Mouse (Mus musculus): ENCODE measurements around the gene Ccdc85a. TPM values are rescaled to one million over a fixed set of nuclear protein-coding genes. Genes with fewer than 3 reads are reported as not detected.

Ccdc85a gene
- not detected for total RNA-seq (2023)

DNA sequence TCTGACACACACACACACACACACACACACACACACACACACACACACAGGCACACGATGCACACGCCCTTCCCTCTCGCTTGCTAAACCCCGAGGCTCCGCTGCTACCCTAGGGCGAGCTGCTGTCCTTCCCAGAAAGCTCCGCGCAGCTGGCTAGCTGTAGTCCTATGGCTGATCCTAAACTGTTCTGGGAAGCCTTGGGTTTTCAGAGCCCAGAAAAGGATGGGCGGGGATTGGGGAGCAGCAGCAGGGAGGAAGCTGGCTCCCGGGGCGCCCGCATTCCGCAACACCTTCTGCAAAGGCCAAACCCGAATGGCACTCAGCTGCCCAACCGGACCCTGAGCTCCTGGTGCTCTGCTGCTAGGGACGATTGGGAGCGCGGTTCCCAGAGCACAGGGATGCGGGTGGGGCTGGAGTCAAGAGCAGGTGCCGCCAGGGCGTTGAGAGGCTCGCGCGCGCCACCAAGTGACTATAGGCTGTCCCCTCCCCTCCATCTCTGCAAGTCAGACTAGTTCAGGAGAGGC is at the start of gene Ccdc85a:
TSS of gene Ccdc85a (minus strand) at position 414 of the 524 bp plus-strand sequence.

DNA sequence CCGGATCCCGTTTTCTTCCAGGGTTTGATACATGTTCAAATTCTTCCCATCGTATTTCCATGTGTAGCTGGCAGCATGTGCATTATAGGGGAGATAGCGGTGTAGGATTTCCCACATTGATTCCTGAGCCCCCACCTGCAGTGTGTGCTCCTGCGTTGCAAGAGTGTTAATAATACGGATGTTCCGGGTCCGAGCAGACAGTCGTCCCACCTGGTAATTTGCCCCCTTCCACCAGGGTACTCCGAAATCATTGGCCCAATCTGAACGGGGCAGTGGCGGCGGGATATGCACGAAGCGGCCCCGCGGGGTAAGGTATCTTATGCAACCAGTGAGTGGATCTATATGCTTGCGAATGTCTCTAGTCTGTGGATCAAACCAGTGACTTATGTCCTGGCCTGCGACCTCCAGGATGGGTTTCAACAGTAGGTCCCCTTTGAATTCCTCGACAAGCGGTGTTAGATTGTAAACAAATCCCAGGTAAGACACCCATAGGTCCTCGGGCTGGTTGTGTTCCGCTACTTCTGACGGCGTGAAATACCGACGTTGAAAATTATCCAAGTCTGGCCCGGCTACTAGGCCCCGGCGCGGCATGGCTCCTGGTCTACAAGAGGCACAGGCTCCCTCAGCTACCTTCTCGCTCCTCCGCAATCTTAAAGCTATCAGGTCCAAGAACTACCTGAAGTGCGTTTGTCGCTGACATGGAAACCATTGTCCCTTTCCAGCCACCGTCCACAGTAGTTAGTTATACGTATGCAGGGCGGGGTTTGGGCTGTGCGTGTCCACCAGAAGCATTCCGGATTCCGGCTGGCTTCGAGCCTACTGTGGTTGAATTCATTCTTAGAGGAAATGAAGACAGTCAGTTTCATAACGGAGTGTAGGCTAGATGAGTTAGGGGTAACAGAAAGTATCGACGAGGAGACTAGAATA is 244.6 kb downstream of the Ccdc85a start, which contains the start of gene Gm6685:
TSS of gene Gm6685 (minus strand) at position 644 of the 927 bp plus-strand sequence.

Other genes with a start within 250 kb of the Ccdc85a start
- 1 to 10 TPM; 2.5 to 5.5 TPM for gene Gm6685, start 244.5 kb downstream of the Ccdc85a start, total RNA-seq (2023)

All from monocyte, adult 59 days (primary cell).